Mouse (Mus musculus) stomach, postnatal 0 days (tissue): ENCODE results near the gene Slc17a2.

Experiments
- CTCF ChIP-seq: IDR thresholded peaks from 2 replicates; pipeline ENCODE4 v1.5.1; 2016; ENCODE audit warnings: antibody characterized with exemption, low read depth, mild to moderate bottlenecking, moderate library complexity
- EP300 ChIP-seq: optimal IDR thresholded peaks from 2 replicates; pipeline ENCODE3; 2016; ENCODE audit warnings: antibody characterized with exemption

DNA sequence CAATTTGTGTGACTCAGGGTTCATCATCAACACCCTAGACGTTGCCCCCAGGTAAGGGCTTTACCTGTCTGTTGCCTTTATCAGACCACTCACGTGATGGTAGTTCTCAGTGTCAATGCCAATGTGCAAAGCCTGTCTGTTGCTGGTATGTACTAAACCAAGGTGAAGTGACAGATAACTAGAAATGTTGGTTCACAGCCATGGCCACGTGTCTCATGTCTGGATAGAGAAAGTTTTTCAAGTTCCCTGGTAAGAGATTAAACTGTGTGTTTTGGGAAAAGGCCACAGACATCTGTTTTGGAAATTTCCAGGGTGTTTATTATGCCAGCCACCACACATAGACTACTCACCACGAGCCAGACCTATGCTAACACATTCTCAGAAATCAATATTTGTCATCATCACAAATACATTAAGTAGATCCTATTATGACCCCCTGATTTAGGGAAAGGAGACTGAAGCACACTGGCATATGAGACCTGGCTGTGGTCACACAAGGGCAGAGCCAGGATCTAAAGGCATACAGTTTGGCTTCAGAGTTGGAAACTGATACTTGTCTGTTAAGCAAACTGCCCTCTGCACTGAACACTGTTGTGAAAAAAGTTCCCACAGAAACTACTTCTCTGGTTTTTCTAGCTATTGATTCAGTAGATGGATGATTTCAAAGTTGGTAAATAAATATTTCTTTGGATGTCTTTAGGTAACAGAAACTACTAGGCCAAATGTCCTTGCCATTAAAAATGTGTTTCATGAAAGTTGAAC is 13.6 kb downstream of the Slc17a2 start:
- TF ChIP-seq CTCF = no peak
- TF ChIP-seq EP300 = no peak
